Mouse (Mus musculus) liver, embryonic 13.5 days (tissue): ENCODE measurements around the gene Cyp4v3. TPM values are rescaled to one million over a fixed set of nuclear protein-coding genes. Genes with fewer than 3 reads are reported as not detected.
A peak's percentile ranks its signal among the peaks of the same experiment; 100 is the strongest.
"Not testable (repeated sequence)": the region's sequence is repeated elsewhere in the genome, so short reads cannot be mapped to it uniquely, and the experiment has no call there.

Experiments
- ATAC-seq: fragments of 200-750 bp; cut with Nextera tagmentation; 2 replicates; pipeline ENCODE4 v1.8.0; 2017; ENCODE audit warnings: low read depth, mild to moderate bottlenecking, moderate number of reproducible peaks, moderate library complexity
- DNase-seq: peaks from one replicate; pipeline ENCODE4 v3.0.0; 2022
- H3K27ac ChIP-seq: fragments of 300-500 bp; sonication (generic); 2 replicates; pipeline ENCODE4 v1.5.1; 2015; ENCODE audit warnings: moderate library complexity, mild to moderate bottlenecking, inconsistent platforms
- H3K27me3 ChIP-seq: fragments of 300-500 bp; sonication (generic); 2 replicates; pipeline ENCODE4 v1.6.1; 2015; ENCODE audit warnings: mild to moderate bottlenecking, inconsistent platforms
- H3K36me3 ChIP-seq: fragments of 300-500 bp; sonication (generic); 2 replicates; pipeline ENCODE4 v1.6.1; 2015; ENCODE audit warnings: mild to moderate bottlenecking, inconsistent platforms
- H3K4me1 ChIP-seq: fragments of 300-500 bp; sonication (generic); replicated peaks from 2 replicates; pipeline ENCODE4 v1.6.1; 2015; ENCODE audit warnings: inconsistent platforms
- H3K4me2 ChIP-seq: fragments of 300-500 bp; sonication (generic); 2 replicates; pipeline ENCODE4 v1.6.1; 2015; ENCODE audit warnings: inconsistent platforms, mild to moderate bottlenecking, moderate library complexity
- H3K4me3 ChIP-seq: fragments of 300-500 bp; sonication (generic); replicated peaks from 2 replicates; pipeline ENCODE4 v1.5.1; 2015; ENCODE audit warnings: mild to moderate bottlenecking, inconsistent platforms
- H3K9ac ChIP-seq: fragments of 300-500 bp; sonication (generic); 2 replicates; pipeline ENCODE4 v1.6.1; 2015; ENCODE audit warnings: mild to moderate bottlenecking, inconsistent platforms
- H3K9me3 ChIP-seq: fragments of 300-500 bp; sonication (generic); replicated peaks from 2 replicates; pipeline ENCODE4 v1.6.1; 2016; ENCODE audit warnings: inconsistent platforms
- WGBS: fragments of 180-500 bp; shearing (Covaris S2); methylation state at CpG from one replicate; pipeline ENCODE4 v1.1.7; 2015; ENCODE audit not compliant: insufficient replicate concordance; 5-methylcytosine and 5-hydroxymethylcytosine counted together
- polyA plus RNA-seq: library from polyadenylated mRNA; unstranded; fragments of >200 nt; fragmentation: Nextera tagmentation; extraction: Ambion mirVana; gene quantifications from 2 replicates; pipeline ENCODE4 v1.2.1, GENCODE M21; 2015

The Cyp4v3 gene
- polyA plus RNA-seq, 1 experiment from 2014 or later: 3.0 TPM

DNA sequence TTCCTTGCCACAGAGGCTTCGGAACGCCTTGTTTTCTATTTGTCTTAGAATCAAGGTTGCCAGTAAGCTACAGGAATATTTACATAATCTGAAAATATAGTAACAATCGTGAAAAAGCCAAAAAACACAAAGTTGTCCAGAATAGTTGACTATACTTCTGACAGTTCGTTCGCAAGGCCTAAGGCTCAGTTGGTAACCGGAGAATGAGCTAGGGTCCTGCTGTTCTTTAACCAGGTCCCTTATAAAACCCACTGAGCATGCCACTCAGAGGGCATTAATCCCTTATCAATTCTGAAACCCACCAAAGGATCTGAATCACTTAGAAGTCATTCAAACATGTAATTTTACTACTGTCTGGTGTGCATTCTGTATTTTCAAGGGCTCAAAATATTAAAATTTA lies 22.8 kb upstream of the Cyp4v3 start:
- H3K9ac ChIP-seq: no peak overlapping the region
- no peak overlapping the region for H3K27ac ChIP-seq
- no peaks in the 10 kb centered on the region for H3K9me3 ChIP-seq
- H3K27me3 ChIP-seq: peaks cover 7% of the 10 kb centered on the region; the same call in 1 of the 2 replicates
- WGBS: 65% methylated on average over 6 of the region's 6 CpGs
- ATAC-seq (no peak), DNase-seq (no peak)
- H3K4me1 ChIP-seq: no peaks in the 10 kb centered on the region
- H3K4me3 ChIP-seq: no peak overlapping the region
- H3K4me2 ChIP-seq: no peak overlapping the region
- no peaks in the 10 kb centered on the region; the same call in 1 of the 2 replicates for H3K36me3 ChIP-seq

DNA sequence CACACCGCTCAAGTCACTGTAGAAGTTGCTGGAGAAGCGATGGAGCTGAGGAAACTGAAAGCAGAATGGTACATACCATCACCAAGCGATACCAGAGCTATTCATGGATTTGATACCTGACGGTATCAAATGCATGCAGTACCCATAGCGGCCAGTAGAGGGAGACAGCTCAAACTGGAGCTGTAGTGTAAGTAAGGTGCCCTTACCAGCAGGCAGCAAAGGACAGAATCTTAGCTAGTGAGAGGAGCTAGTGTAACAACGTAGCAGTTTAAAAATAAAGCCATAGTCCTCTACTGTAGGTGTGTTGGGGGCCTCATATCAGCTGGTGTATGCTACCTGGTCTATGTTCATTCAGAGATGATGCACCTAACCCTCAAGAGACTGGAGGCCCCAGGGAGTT lies 12.0 kb upstream of the Cyp4v3 start:
- Histone ChIP-seq H3K27me3 (no peaks in the 10 kb centered on the region), H3K36me3 (no peaks in the 10 kb centered on the region), H3K9ac (no peak overlapping the region), H3K4me1 (no peaks in the 10 kb centered on the region), H3K9me3 (no peaks in the 10 kb centered on the region), H3K4me3 (no peak overlapping the region), H3K27ac (no peak overlapping the region), H3K4me2 (no peak overlapping the region)
- WGBS: 15% methylated on average over 6 of the region's 6 CpGs
- DNase-seq (peak; percentile 14), ATAC-seq (0 out of 2 replicates have a peak, but pooled peaks have one; percentile 23)

- H3K27ac ChIP-seq: no peak overlapping the region
- H3K9me3 ChIP-seq: no peaks in the 10 kb centered on the region
- DNase-seq: no peak
- no peak overlapping the region for H3K9ac ChIP-seq
- ATAC-seq: no peak
- H3K4me1 ChIP-seq: no peaks in the 10 kb centered on the region
- H3K4me3 ChIP-seq: no peak overlapping the region
- no peak overlapping the region for H3K4me2 ChIP-seq
- no peaks in the 10 kb centered on the region for H3K27me3 ChIP-seq
- H3K36me3 ChIP-seq: no peaks in the 10 kb centered on the region
- WGBS: 75% methylated on average over 8 of the region's 8 CpGs
Measured at GRCm38 (mm10) chr8:45344298-45344697, 11.3 kb upstream of the Cyp4v3 start.

DNA sequence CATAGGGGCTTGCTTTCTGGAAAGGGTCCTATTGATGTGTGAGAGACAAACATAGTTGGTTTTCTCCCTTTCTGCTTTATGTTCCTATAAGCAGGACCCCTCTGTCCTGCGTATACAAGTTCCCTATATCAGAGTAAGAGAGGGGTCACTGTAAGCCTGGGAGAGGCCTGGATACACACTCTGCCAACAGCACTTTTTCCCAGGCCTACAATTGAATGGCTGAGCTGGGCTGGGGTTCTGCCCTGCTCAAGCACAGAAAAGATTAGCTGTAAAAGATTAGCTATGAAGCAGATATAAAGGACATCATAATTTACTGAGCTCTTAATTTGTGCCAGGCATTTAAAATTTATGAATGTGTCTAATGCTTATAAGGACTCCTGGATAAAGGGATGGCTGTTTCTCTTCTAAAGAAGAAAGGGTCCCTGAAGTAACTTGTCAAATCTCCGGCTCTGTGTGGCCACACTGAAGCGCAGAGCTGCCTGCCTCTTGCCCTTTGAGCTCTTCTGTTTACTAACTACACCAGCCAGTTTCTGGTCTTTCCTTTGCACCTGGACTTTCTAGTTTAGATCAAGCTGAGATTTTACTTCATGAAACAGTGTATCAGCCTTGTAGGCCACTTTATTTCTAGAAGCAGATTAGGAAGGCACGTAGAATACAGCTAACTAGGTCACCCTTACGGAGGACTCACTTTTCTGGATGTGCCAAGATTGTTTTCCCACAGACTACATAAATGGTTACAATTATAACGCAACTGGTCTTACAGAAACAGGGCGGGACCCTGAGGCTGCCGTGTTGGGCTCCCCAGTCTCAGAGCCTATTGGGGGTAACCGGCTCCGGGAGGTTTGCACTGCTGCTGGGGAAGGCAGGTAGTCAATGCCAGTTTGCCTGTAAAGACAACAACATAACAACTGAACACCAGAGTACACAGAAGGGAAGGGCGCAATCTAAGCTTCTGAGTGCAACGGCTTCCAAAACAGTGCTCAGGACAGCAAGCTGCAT lies 8.9 kb upstream of the Cyp4v3 start:
- peak overlapping the region; percentile 63 for H3K27ac ChIP-seq
- WGBS: 64% methylated on average over 12 of the region's 12 CpGs

GRCm38 (mm10) chr8:45333493-45333892 lies 477 bp upstream of the Cyp4v3 start:
- peak; percentile 62 for ATAC-seq
- Histone ChIP-seq H3K4me2 (peak overlapping the region; percentile 66), H3K36me3 (no peaks in the 10 kb centered on the region), H3K4me3 (peak overlapping the region; percentile 59), H3K4me1 (peaks cover 5% of the 10 kb centered on the region; the same call in 1 of the 2 replicates), H3K27me3 (no peaks in the 10 kb centered on the region), H3K27ac (no peak overlapping the region), H3K9me3 (no peaks in the 10 kb centered on the region), H3K9ac (peak overlapping the region; percentile 33; the same call in 1 of the 2 replicates)
- WGBS: 4% methylated on average over 8 of the region's 8 CpGs
- DNase-seq: no peak

More for the DNA sequence above, 8.9 kb upstream of the Cyp4v3 start:
- no peaks in the 10 kb centered on the region for H3K36me3 ChIP-seq
- no peaks in the 10 kb centered on the region for H3K4me1 ChIP-seq
- ATAC-seq (peak; percentile 47; the same call in 1 of the 2 replicates), DNase-seq (no peak)
- H3K27me3 ChIP-seq: no peaks in the 10 kb centered on the region
- no peak overlapping the region for H3K4me3 ChIP-seq
- H3K9ac ChIP-seq: no peak overlapping the region
- no peaks in the 10 kb centered on the region for H3K9me3 ChIP-seq
- H3K4me2 ChIP-seq: no peak overlapping the region

- H3K9ac ChIP-seq: no peak overlapping the region
- DNase-seq (no peak), ATAC-seq (no peak)
- no peaks in the 10 kb centered on the region for H3K27me3 ChIP-seq
- H3K27ac ChIP-seq: no peak overlapping the region
- H3K4me3 ChIP-seq: no peak overlapping the region
- 30% methylated on average over 3 of the region's 3 CpGs for WGBS
- H3K4me1 ChIP-seq: peaks cover 5% of the 10 kb centered on the region; the same call in 1 of the 2 replicates
- no peaks in the 10 kb centered on the region for H3K36me3 ChIP-seq
- no peak overlapping the region for H3K4me2 ChIP-seq
- H3K9me3 ChIP-seq: no peaks in the 10 kb centered on the region
Measured at GRCm38 (mm10) chr8:45330856-45331255, 2.2 kb downstream of the Cyp4v3 start.

DNA sequence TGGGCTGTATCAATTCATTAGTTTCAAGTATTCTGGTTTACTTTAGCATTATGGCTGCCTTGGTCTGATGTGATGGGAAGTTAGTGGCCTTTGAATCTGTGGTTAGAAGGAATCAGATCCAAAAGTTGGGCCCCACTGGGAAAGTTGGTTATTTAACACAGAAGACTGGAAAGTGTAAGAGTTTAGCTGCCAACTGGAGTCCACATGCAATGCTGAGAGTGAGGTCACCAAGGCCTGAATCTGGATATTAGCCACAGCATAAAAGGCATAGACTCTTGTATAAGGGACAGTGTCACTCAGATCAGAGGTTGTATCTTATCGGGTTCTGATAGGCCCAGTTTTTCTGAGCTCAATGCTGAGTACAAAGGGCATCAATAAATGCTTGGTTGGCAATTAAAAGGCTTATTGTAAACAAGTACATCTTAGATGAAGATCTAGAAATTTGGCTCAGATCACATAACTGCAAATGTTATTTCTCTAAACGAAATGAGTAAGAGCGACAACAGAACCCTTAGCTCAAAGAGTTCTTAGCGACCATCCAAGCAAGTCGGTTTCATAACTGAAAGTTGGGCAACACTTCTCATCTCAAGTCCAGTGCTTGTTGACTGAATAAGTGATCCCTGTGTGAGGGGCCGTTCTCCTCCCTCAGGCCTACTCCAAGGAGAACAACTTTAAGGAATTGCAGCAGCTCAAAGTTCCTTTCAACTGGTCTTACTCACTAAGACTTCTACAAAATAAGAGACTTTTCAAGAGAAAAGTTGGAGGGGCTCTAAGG lies 3.6 kb downstream of the Cyp4v3 start:
- H3K27ac ChIP-seq: no peak overlapping the region
- H3K4me2 ChIP-seq: no peak overlapping the region
- H3K9ac ChIP-seq: no peak overlapping the region
- WGBS: 71% methylated on average over 6 of the region's 6 CpGs
- no peak for ATAC-seq
- no peak overlapping the region for H3K4me3 ChIP-seq
- no peaks in the 10 kb centered on the region for H3K36me3 ChIP-seq
- H3K9me3 ChIP-seq: no peaks in the 10 kb centered on the region
- DNase-seq: no peak
- H3K4me1 ChIP-seq: peaks cover 5% of the 10 kb centered on the region; the same call in 1 of the 2 replicates
- no peaks in the 10 kb centered on the region for H3K27me3 ChIP-seq

- H3K27ac ChIP-seq, H3K4me1 ChIP-seq, H3K9ac ChIP-seq, H3K4me3 ChIP-seq, H3K27me3 ChIP-seq, H3K36me3 ChIP-seq, DNase-seq, H3K4me2 ChIP-seq, H3K9me3 ChIP-seq, ATAC-seq: not testable (repeated sequence)
Measured at GRCm38 (mm10) chr8:45327076-45327475, 5.9 kb downstream of the Cyp4v3 start.

DNA sequence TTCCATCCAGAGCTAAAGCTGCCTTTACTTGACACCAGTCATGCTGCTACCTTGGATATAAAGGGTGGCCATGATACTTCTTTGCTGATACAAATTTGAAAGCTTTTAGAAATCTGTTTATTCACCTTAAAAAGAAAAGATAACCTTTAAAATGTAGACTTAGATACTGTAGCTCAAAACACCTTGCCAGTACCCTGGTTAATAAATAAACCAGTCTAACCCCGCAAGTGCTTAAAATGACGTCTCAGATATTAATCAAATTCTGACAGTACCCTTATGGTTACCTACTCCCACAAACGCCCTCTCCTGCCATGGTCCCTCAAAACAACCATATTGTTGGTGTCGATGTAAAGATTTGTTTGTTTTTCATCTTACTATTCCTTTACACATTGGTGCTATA lies 8.9 kb downstream of the Cyp4v3 start:
- no peaks in the 10 kb centered on the region for H3K27me3 ChIP-seq
- H3K4me3 ChIP-seq: no peak overlapping the region
- H3K27ac ChIP-seq: no peak overlapping the region
- no peaks in the 10 kb centered on the region for H3K9me3 ChIP-seq
- no peak overlapping the region for H3K4me2 ChIP-seq
- H3K36me3 ChIP-seq: no peaks in the 10 kb centered on the region
- no peak for DNase-seq
- ATAC-seq: no peak
- H3K9ac ChIP-seq: no peak overlapping the region
- 62% methylated on average over 4 of the region's 4 CpGs for WGBS
- H3K4me1 ChIP-seq: no peaks in the 10 kb centered on the region

DNA sequence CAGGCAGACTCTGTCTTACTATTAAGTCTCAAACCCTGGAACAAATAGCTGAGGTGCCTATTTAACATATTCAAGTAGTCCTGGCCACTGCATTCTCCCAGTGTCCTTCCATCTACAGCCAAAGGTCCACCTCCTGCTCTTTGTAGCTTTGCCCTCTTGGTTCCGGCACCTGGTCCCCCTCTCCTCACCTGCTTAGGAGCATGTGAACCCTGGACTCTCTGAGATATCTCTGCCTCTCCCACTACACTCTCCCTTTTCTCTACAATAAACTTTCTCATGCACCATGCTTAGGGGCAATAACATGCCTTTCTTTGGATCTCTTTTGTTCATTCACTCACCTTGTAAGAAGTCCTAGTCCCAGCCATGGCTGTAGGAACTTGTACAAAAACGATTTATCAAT lies 11.7 kb downstream of the Cyp4v3 start:
- H3K36me3 ChIP-seq: no peaks in the 10 kb centered on the region
- no peak overlapping the region for H3K27ac ChIP-seq
- no peak overlapping the region for H3K4me2 ChIP-seq
- H3K4me1 ChIP-seq: no peaks in the 10 kb centered on the region
- 50% methylated on average over 2 of the region's 2 CpGs for WGBS
- H3K27me3 ChIP-seq: no peaks in the 10 kb centered on the region
- no peak overlapping the region for H3K9ac ChIP-seq
- H3K4me3 ChIP-seq: no peak overlapping the region
- H3K9me3 ChIP-seq: no peaks in the 10 kb centered on the region
- ATAC-seq (no peak), DNase-seq (no peak)

GRCm38 (mm10) chr8:45320930-45321329 lies 12.1 kb downstream of the Cyp4v3 start:
- Histone ChIP-seq H3K9me3 (no peaks in the 10 kb centered on the region), H3K4me1 (no peaks in the 10 kb centered on the region), H3K4me3 (no peak overlapping the region), H3K4me2 (no peak overlapping the region), H3K27ac (no peak overlapping the region), H3K27me3 (no peaks in the 10 kb centered on the region), H3K36me3 (no peaks in the 10 kb centered on the region), H3K9ac (no peak overlapping the region)
- DNase-seq (no peak), ATAC-seq (no peak)
- WGBS: 34% methylated on average over 1 of the region's 1 CpGs
